Mouse (Mus musculus) lung, adult 2 months (tissue): Measurements from ENCODE around the gene 1700007K13Rik.

Experiments used
- CTCF ChIP-seq: fragments of 200-500 bp; IDR thresholded peaks from 2 replicates; pipeline ENCODE4 v1.5.1; 2011; ENCODE audit warnings: mild to moderate bottlenecking, low read length, control low read depth; ENCODE audit not compliant: insufficient read depth
- POLR2A ChIP-seq: fragments of 200-500 bp; IDR thresholded peaks from 2 replicates; pipeline ENCODE4 v1.6.1; 2011; ENCODE audit warnings: low read depth, mild to moderate bottlenecking, control low read depth, low read length, borderline replicate concordance; ENCODE audit errors: extremely low read depth

DNA sequence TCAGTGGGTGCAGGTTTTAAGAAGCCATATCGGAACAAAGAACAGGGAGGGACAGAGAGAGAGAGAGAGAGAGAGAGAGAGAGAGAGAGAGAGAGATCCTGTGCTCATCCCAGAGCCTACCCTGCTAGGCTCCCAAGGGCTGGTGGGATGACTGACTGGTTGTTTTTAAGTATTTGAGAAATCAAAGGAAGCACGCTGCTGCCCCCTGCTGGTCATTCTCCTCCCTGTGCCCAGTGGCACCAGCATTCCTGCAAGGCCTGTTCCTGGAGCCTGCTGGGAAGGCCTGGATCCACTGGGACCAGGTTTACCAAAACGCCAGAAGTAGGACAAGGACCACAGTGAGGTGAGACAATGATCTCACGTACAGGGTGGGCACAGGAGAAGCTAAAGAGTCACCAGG lies 46.2 kb downstream of the 1700007K13Rik start:
- peak; percentile 81 for TF ChIP-seq CTCF
- TF ChIP-seq POLR2A, result no peak
